Mouse (Mus musculus) CD4-positive, CD25-positive, alpha-beta regulatory T cell, adult 2 months (primary cell): Measurements from ENCODE around the gene Lrfn3.

Experiments
- DNase-seq: peaks from one replicate; pipeline ENCODE4 v3.0.0-alpha.2; 2012; ENCODE audit warnings: low read depth, low spot score

The Lrfn3 gene

DNA sequence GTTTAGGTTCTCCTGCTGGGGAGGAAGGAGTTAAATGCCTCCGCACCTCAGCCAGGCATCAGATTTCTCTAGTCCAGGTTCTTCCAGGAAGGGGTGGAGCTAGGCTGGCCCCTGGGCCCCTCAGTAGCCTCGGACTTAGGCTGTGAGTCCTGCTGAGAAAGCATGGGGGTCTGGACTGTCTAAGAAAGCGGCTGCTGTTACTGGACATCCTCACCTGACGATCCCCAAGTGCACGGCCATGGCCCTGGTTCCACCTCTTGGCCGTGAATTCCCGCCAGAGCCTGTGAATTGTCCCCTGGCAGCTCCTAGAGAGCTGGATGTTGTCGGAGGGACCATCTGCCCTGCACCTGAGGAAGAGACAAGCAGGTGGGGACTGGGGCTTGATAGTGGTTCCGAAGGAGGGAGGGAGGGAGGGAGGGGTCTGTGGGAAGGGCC lies 47.8 kb downstream of the Lrfn3 start, which contains the start of gene Syne4:
Gene Syne4 (plus strand): TSS at position 87 of the 435 bp plus-strand sequence.
- no peak for DNase-seq

DNA sequence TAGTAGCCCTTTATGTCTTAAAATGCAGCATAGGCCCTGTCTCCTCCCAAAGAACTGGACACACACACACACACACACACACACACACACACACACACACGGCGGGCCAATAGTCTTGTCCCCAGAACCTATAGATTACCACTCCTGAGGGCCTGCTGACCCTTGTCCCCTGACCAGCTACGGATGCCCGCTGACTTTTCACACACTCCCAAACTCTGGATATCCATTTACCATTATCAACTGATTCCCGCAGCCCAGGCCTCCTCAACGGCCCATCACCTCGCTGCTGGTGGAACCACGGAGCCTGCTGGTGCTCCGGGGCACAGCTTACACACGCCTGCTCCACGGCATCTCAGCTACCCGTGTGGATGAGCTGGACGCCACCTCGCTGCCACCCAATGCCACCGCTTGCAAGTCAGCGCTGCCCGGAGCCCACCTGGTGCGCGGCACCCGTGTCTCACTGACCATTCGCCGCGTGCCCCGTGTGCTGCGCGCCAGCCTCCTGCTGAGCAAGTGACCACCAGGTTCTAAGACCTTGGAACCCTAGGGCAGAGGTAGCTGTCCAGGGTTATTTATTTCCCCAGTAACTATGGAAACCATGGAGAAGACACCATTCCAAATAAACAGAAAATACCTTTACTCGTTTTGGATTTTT lies 48.8 kb downstream of the Lrfn3 start:
- no peak for DNase-seq

DNA sequence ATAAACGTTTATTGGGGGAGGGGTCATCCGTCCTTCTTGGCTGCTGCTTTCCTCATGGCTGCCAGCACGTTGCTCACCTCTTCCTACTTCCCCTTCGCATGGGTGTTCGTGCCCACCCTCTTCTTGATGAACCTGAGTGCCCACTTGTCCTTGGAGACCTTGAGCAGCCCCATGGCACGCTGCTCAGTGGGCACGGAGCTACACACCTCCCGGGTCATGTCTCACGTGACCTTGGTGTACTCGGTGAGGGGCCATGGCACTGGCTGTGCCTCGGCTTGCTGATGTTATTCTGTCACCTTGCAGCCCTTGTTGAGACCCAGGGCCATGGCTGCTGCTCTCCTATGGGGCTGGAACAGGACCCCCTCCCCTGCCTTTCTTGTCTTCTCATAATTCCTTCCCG lies 52.4 kb downstream of the Lrfn3 start:
- no peak for DNase-seq

DNA sequence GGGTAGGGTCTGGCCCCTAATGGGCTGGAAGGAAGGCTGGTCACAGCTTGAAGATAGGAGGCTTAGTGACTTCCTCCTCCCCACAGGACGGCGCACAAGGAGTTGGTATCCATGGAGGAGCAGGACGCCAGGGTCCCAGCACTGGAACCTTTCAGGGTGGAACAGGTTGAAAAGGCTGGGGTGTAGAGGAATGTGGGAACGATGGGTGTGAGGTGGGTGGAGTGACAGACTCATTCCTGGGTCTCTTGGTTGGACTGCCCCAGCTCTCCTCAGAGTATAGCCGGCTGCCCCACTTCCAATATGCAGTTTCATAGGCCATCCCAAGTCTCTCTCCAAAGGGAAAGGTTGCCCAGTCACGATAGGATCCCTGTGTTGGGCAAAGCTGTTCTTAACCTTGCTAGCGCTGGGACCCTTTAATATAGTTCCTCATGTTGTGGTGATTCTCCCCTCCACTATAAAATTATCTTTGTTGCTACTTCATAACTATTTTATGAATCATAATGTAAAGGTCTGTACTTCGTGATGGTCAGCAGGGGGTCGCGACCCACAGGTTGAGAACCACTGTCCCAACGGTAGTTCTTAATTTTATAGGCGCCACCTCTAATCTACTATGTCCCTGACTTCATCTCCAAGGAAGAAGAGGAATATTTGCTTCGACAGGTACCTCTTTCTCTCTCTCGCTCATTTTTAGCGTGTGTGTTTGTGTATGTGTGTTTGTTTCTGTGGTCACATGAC lies 53.0 kb downstream of the Lrfn3 start:
- peak; percentile 16 for DNase-seq

GRCm38 (mm10) chr7:30308076-30309005 lies 54.2 kb downstream of the Lrfn3 start, which contains the start of gene Alkbh6:
Gene Alkbh6 (plus strand): TSS chr7:30308717.
- DNase-seq: peak; percentile 97

DNA sequence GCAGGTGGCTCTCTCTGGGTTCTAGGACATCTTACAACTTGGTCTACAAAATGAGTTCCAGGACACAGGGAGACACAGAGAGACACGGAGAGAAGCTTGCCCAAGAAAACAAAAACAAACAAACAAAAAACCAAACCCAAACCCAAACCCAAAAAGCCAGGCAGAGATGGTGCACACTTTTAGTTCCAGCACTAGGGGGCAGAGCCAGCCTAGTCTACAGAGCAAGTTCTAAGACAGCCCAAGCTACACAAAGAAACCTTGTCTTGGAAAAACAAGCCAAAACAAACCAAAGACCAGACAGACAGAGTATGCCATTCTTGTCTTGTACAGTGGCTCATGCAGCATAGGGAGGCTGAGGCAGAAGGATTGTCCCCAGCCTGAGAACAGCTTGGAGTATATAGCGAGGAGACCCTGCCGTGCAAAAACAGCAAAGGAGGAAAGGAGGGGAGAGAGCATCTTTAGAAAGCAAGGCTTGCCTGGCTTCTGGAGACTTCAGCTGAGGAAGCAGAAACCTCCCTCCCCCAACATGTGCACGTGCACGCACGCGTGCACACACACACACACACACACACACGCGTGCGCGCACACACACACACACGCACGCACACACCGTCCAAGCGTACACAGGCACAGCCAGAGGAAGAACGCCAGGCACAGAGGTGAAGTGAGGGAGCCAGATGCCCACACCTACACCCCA lies 56.3 kb downstream of the Lrfn3 start:
- DNase-seq: peak; percentile 81
